Mouse (Mus musculus): ENCODE measurements around the gene Sh2d6. TPM values are rescaled to one million over a fixed set of nuclear protein-coding genes. Genes with fewer than 3 reads are reported as not detected.

Sh2d6 gene
- polyA plus RNA-seq (2012; rRNA removed) (0.36 and 0.43 TPM in 2 replicates), polyA plus RNA-seq (2014; fragmentation: Nextera tagmentation; extraction: Ambion mirVana) (not detected in 2 replicates)

GRCm38 (mm10) chr6:72521607-72522006 is at the start of gene Sh2d6:
Sh2d6 (minus strand) TSS chr6:72521707.
- Histone ChIP-seq H3K27me3 (ENCODE audit: control insufficient read depth, insufficient read depth, low read length) (no peaks in the 10 kb centered on the region), H3K4me1 (ENCODE audit: control insufficient read depth, insufficient read depth, low read length) (peaks cover 10% of the 10 kb centered on the region), H3K4me3 (replicated peaks; ENCODE audit: low read length) (no peak within 1 kb of the TSS), H3K27ac (replicated peaks; ENCODE audit: low read depth, low read length) (no peak within 1 kb of the TSS), H3K36me3 (ENCODE audit: control insufficient read depth, insufficient read depth, low read length) (no peaks in the 10 kb centered on the region), H3K9me3 (ENCODE audit: control insufficient read depth, low read length) (no peaks in the 10 kb centered on the region), H3K9ac (ENCODE audit: low read depth, low read length, severe bottlenecking) (no peak within 1 kb of the TSS), H3K4me2 (replicated peaks; ENCODE audit: low read depth, low read length, severe bottlenecking) (no peak within 1 kb of the TSS)
- 92% methylated on average over 5 of the region's 5 CpGs for WGBS
- no peak for TF ChIP-seq POLR2A (IDR thresholded peaks at IDR 0.05; ENCODE audit: borderline replicate concordance, extremely low read depth, insufficient read depth, insufficient read length)
- DNase-seq (ENCODE audit: low spot score) (no peak), ATAC-seq (ENCODE audit: low FRiP score, low read depth) (no peak)

- 80% methylated on average over 10 of the region's 10 CpGs for WGBS
- no peaks in the 10 kb centered on the region for H3K4me1 ChIP-seq (ENCODE audit: control insufficient read depth, insufficient read depth, low read length)
- TF ChIP-seq POLR2A (IDR thresholded peaks at IDR 0.05; ENCODE audit: borderline replicate concordance, extremely low read depth, insufficient read depth, insufficient read length), result no peak
- DNase-seq (ENCODE audit: low spot score), result no peak
- no peaks in the 10 kb centered on the region for H3K27me3 ChIP-seq (ENCODE audit: control insufficient read depth, insufficient read depth, low read length)
- no peak overlapping the region for H3K27ac ChIP-seq (replicated peaks; ENCODE audit: low read depth, low read length)
- H3K4me3 ChIP-seq (replicated peaks; ENCODE audit: low read length), result no peak overlapping the region
- ATAC-seq (ENCODE audit: low FRiP score, low read depth), result no peak
- no peak overlapping the region for H3K9ac ChIP-seq (ENCODE audit: low read depth, low read length, severe bottlenecking)
- peaks cover 47% of the 10 kb centered on the region for H3K36me3 ChIP-seq (ENCODE audit: control insufficient read depth, insufficient read depth, low read length)
- no peak overlapping the region for H3K4me2 ChIP-seq (replicated peaks; ENCODE audit: low read depth, low read length, severe bottlenecking)
- no peaks in the 10 kb centered on the region for H3K9me3 ChIP-seq (ENCODE audit: control insufficient read depth, low read length)
These were observed 49.3 kb upstream of the Sh2d6 start for GRCm38 (mm10) chr6:72570644-72571397.

GRCm38 (mm10) chr6:72568736-72569135 is 47.2 kb upstream of the Sh2d6 start:
- no peak for ATAC-seq (ENCODE audit: low FRiP score, low read depth)
- Histone ChIP-seq H3K4me3 (replicated peaks; ENCODE audit: low read length) (no peak overlapping the region), H3K27me3 (ENCODE audit: control insufficient read depth, insufficient read depth, low read length) (no peaks in the 10 kb centered on the region), H3K4me2 (replicated peaks; ENCODE audit: low read depth, low read length, severe bottlenecking) (no peak overlapping the region), H3K27ac (replicated peaks; ENCODE audit: low read depth, low read length) (no peak overlapping the region), H3K4me1 (ENCODE audit: control insufficient read depth, insufficient read depth, low read length) (no peaks in the 10 kb centered on the region), H3K9ac (ENCODE audit: low read depth, low read length, severe bottlenecking) (no peak overlapping the region), H3K36me3 (ENCODE audit: control insufficient read depth, insufficient read depth, low read length) (peaks cover 32% of the 10 kb centered on the region), H3K9me3 (ENCODE audit: control insufficient read depth, low read length) (no peaks in the 10 kb centered on the region)
- 93% methylated on average over 10 of the region's 10 CpGs for WGBS
- no peak for TF ChIP-seq POLR2A (IDR thresholded peaks at IDR 0.05; ENCODE audit: borderline replicate concordance, extremely low read depth, insufficient read depth, insufficient read length)
- no peak for DNase-seq (ENCODE audit: low spot score)

- H3K36me3 ChIP-seq (ENCODE audit: control insufficient read depth, insufficient read depth, low read length), result peaks cover 21% of the 10 kb centered on the region
- H3K27ac ChIP-seq (replicated peaks; ENCODE audit: low read depth, low read length), result no peak overlapping the region
- no peak for TF ChIP-seq POLR2A (IDR thresholded peaks at IDR 0.05; ENCODE audit: borderline replicate concordance, extremely low read depth, insufficient read depth, insufficient read length)
- no peak overlapping the region for H3K9ac ChIP-seq (ENCODE audit: low read depth, low read length, severe bottlenecking)
- H3K4me3 ChIP-seq (replicated peaks; ENCODE audit: low read length), result no peak overlapping the region
- DNase-seq (ENCODE audit: low spot score) (no peak), ATAC-seq (ENCODE audit: low FRiP score, low read depth) (no peak)
- no peaks in the 10 kb centered on the region for H3K27me3 ChIP-seq (ENCODE audit: control insufficient read depth, insufficient read depth, low read length)
- no peaks in the 10 kb centered on the region for H3K9me3 ChIP-seq (ENCODE audit: control insufficient read depth, low read length)
- peaks cover 4% of the 10 kb centered on the region for H3K4me1 ChIP-seq (ENCODE audit: control insufficient read depth, insufficient read depth, low read length)
- WGBS, result 84% methylated on average over 5 of the region's 5 CpGs
- no peak overlapping the region for H3K4me2 ChIP-seq (replicated peaks; ENCODE audit: low read depth, low read length, severe bottlenecking)
These were observed 46.0 kb upstream of the Sh2d6 start for GRCm38 (mm10) chr6:72567508-72567907.

GRCm38 (mm10) chr6:72566044-72566443 is 44.5 kb upstream of the Sh2d6 start:
- no peaks in the 10 kb centered on the region for H3K27me3 ChIP-seq (ENCODE audit: control insufficient read depth, insufficient read depth, low read length)
- WGBS, result 5% methylated on average over 4 of the region's 4 CpGs
- TF ChIP-seq POLR2A (IDR thresholded peaks at IDR 0.05; ENCODE audit: borderline replicate concordance, extremely low read depth, insufficient read depth, insufficient read length), result no peak
- no peak overlapping the region for H3K9ac ChIP-seq (ENCODE audit: low read depth, low read length, severe bottlenecking)
- no peak overlapping the region for H3K4me3 ChIP-seq (replicated peaks; ENCODE audit: low read length)
- ATAC-seq (ENCODE audit: low FRiP score, low read depth) (peak; percentile 86), DNase-seq (ENCODE audit: low spot score) (peak; percentile 92)
- peaks cover 13% of the 10 kb centered on the region for H3K36me3 ChIP-seq (ENCODE audit: control insufficient read depth, insufficient read depth, low read length)
- no peak overlapping the region for H3K4me2 ChIP-seq (replicated peaks; ENCODE audit: low read depth, low read length, severe bottlenecking)
- no peak overlapping the region for H3K27ac ChIP-seq (replicated peaks; ENCODE audit: low read depth, low read length)
- no peaks in the 10 kb centered on the region for H3K9me3 ChIP-seq (ENCODE audit: control insufficient read depth, low read length)
- peaks cover 4% of the 10 kb centered on the region for H3K4me1 ChIP-seq (ENCODE audit: control insufficient read depth, insufficient read depth, low read length)

Measured in limb, embryonic 14.5 days (tissue).